Mouse (Mus musculus) c-Kit-positive CD71-positive TER-119-positive erythroid progenitor cells, embryonic 14.5 days (primary cell): Measurements from ENCODE around the gene Taok1.
"Not testable (repeated sequence)": the region's sequence is repeated elsewhere in the genome, so short reads cannot be mapped to it uniquely, and the experiment has no call there.

Experiments used
- DNase-seq: peaks from one replicate; pipeline ENCODE4 v3.0.0-alpha.2; 2013; ENCODE audit warnings: low spot score

Taok1 gene

GRCm38 (mm10) chr11:77607538-77608455 is at the start of gene Taok1:
Gene Taok1 (minus strand): TSS chr11:77607815.
- DNase-seq: peak; percentile 98

GRCm38 (mm10) chr11:77653406-77654190 is 46.0 kb upstream of the Taok1 start:
- DNase-seq: not testable (repeated sequence)

GRCm38 (mm10) chr11:77652484-77652883 is 44.9 kb upstream of the Taok1 start:
- no peak for DNase-seq

GRCm38 (mm10) chr11:77648878-77649277 is 41.3 kb upstream of the Taok1 start:
- no peak for DNase-seq

- no peak for DNase-seq
These were observed 37.9 kb upstream of the Taok1 start for GRCm38 (mm10) chr11:77645481-77645880.

- DNase-seq: no peak
These were observed 33.8 kb upstream of the Taok1 start for GRCm38 (mm10) chr11:77641390-77641789.

GRCm38 (mm10) chr11:77630257-77630670 is 22.6 kb upstream of the Taok1 start:
- DNase-seq: peak; percentile 78

- peak; percentile 59 for DNase-seq
These were observed 21.9 kb upstream of the Taok1 start for GRCm38 (mm10) chr11:77629476-77629875.

GRCm38 (mm10) chr11:77626596-77627535 is 19.3 kb upstream of the Taok1 start:
- peak; percentile 58 for DNase-seq

GRCm38 (mm10) chr11:77625061-77625855 is 17.6 kb upstream of the Taok1 start:
- no peak for DNase-seq

GRCm38 (mm10) chr11:77624441-77625060 is 16.9 kb upstream of the Taok1 start:
- no peak for DNase-seq

GRCm38 (mm10) chr11:77624002-77624401 is 16.4 kb upstream of the Taok1 start:
- DNase-seq: no peak

GRCm38 (mm10) chr11:77621902-77622535 is 14.4 kb upstream of the Taok1 start:
- no peak for DNase-seq

- no peak for DNase-seq
These were observed 7.5 kb upstream of the Taok1 start for GRCm38 (mm10) chr11:77615084-77615624.

GRCm38 (mm10) chr11:77606835-77607537 is 629 bp downstream of the Taok1 start:
- DNase-seq: peak; percentile 33

- DNase-seq: no peak
These were observed 1.2 kb downstream of the Taok1 start for GRCm38 (mm10) chr11:77606469-77606834.

- DNase-seq: no peak
These were observed 10.3 kb downstream of the Taok1 start for GRCm38 (mm10) chr11:77597266-77597665.

- DNase-seq: no peak
These were observed 16.2 kb downstream of the Taok1 start for GRCm38 (mm10) chr11:77591388-77591787.

- DNase-seq: no peak
These were observed 16.8 kb downstream of the Taok1 start for GRCm38 (mm10) chr11:77590801-77591200.
